Mouse (Mus musculus): Measurements from ENCODE around the gene Nicn1.

GRCm38 (mm10) chr9:108273485-108273884 lies 16.7 kb upstream of the Nicn1 start:
- TF ChIP-seq TAL1 (IDR thresholded peaks at IDR 0.05; ENCODE audit: low read length) = no peak
- no peak for TF ChIP-seq GATA1 (IDR thresholded peaks at IDR 0.05; ENCODE audit: low read length)

Data from erythroblast, embryonic 14.5 days (primary cell).